Mouse (Mus musculus) stomach, embryonic 15.5 days (tissue): ENCODE data around the gene Icmt. TPM values are rescaled to one million over a fixed set of nuclear protein-coding genes. Genes with fewer than 3 reads are reported as not detected.
A peak's percentile ranks its signal among the peaks of the same experiment; 100 is the strongest.

ENCODE experiments used
- ATAC-seq: fragments of 200-750 bp; cut with Nextera tagmentation; 2 replicates; pipeline ENCODE4 v1.8.0; 2017; ENCODE audit warnings: low read depth, moderate number of reproducible peaks, moderate TSS enrichment; ENCODE audit not compliant: insufficient read depth, low FRiP score
- H3K27ac ChIP-seq: fragments of 300-500 bp; sonication (generic); 2 replicates; pipeline ENCODE4 v1.5.1; 2015; ENCODE audit warnings: mild to moderate bottlenecking, inconsistent platforms
- H3K27me3 ChIP-seq: fragments of 300-500 bp; sonication (generic); replicated peaks from 2 replicates; pipeline ENCODE4 v1.6.1; 2015; ENCODE audit warnings: inconsistent platforms
- H3K36me3 ChIP-seq: fragments of 300-500 bp; sonication (generic); 2 replicates; pipeline ENCODE4 v1.6.1; 2015; ENCODE audit warnings: inconsistent platforms
- H3K4me1 ChIP-seq: fragments of 300-500 bp; sonication (generic); 2 replicates; pipeline ENCODE4 v1.6.1; 2015; ENCODE audit warnings: inconsistent platforms
- H3K4me2 ChIP-seq: fragments of 300-500 bp; sonication (generic); 2 replicates; pipeline ENCODE4 v1.6.1; 2015; ENCODE audit warnings: mild to moderate bottlenecking, inconsistent platforms
- H3K4me3 ChIP-seq: fragments of 300-500 bp; sonication (generic); replicated peaks from 2 replicates; pipeline ENCODE4 v1.5.1; 2015; ENCODE audit warnings: inconsistent platforms
- H3K9ac ChIP-seq: fragments of 300-500 bp; sonication (generic); 2 replicates; pipeline ENCODE4 v1.6.1; 2015; ENCODE audit warnings: inconsistent platforms
- H3K9me3 ChIP-seq: fragments of 300-500 bp; sonication (generic); 2 replicates; pipeline ENCODE4 v1.6.1; 2016; ENCODE audit warnings: inconsistent platforms
- WGBS: fragments of 180-500 bp; shearing (Covaris S2); methylation state at CpG from one replicate; pipeline ENCODE4 v1.1.7; 2015; 5-methylcytosine and 5-hydroxymethylcytosine counted together
- polyA plus RNA-seq: library from polyadenylated mRNA; unstranded; fragments of >200 nt; fragmentation: Nextera tagmentation; extraction: Ambion mirVana; gene quantifications from 2 replicates; pipeline ENCODE4 v1.2.1, GENCODE M21; 2015

Icmt gene
- polyA plus RNA-seq, 1 experiment from 2014 or later: 19.1 TPM

- Histone ChIP-seq H3K4me2 (peak overlapping the region; percentile 74), H3K4me1 (peaks cover 25% of the 10 kb centered on the region), H3K9me3 (no peaks in the 10 kb centered on the region), H3K4me3 (peak overlapping the region; percentile 32), H3K9ac (no peak overlapping the region; the same call in 1 of the 2 replicates), H3K27me3 (peaks cover 60% of the 10 kb centered on the region), H3K36me3 (no peaks in the 10 kb centered on the region; the same call in 1 of the 2 replicates), H3K27ac (no peak overlapping the region)
- 4% methylated on average over 14 of the region's 14 CpGs for WGBS
- ATAC-seq: no peak
Measured at GRCm38 (mm10) chr4:152312186-152312585, 15.2 kb downstream of the Icmt start.

- Histone ChIP-seq H3K9ac (no peak overlapping the region), H3K4me3 (peak overlapping the region; percentile 32), H3K27ac (no peak overlapping the region), H3K36me3 (no peaks in the 10 kb centered on the region; the same call in 1 of the 2 replicates), H3K4me1 (peaks cover 26% of the 10 kb centered on the region), H3K9me3 (no peaks in the 10 kb centered on the region), H3K27me3 (peaks cover 64% of the 10 kb centered on the region), H3K4me2 (peak overlapping the region; percentile 74)
- no peak for ATAC-seq
- under 1% methylated on average over 29 of the region's 29 CpGs for WGBS
Measured at GRCm38 (mm10) chr4:152313211-152313632, 16.2 kb downstream of the Icmt start.

GRCm38 (mm10) chr4:152313934-152314333 is 16.9 kb downstream of the Icmt start:
- peaks cover 67% of the 10 kb centered on the region for H3K27me3 ChIP-seq
- H3K4me2 ChIP-seq: peak overlapping the region; percentile 74; the same call in 1 of the 2 replicates
- no peaks in the 10 kb centered on the region for H3K9me3 ChIP-seq
- peaks cover 33% of the 10 kb centered on the region for H3K4me1 ChIP-seq
- no peaks in the 10 kb centered on the region for H3K36me3 ChIP-seq
- ATAC-seq: no peak
- H3K27ac ChIP-seq: no peak overlapping the region
- H3K9ac ChIP-seq: no peak overlapping the region
- no peak overlapping the region for H3K4me3 ChIP-seq

- peaks cover 67% of the 10 kb centered on the region for H3K27me3 ChIP-seq
- H3K9ac ChIP-seq: no peak overlapping the region
- H3K27ac ChIP-seq: no peak overlapping the region
- H3K4me1 ChIP-seq: peaks cover 35% of the 10 kb centered on the region
- WGBS: 2% methylated on average over 43 of the region's 43 CpGs
- H3K4me2 ChIP-seq: peak overlapping the region; percentile 48
- no peaks in the 10 kb centered on the region for H3K9me3 ChIP-seq
- no peaks in the 10 kb centered on the region for H3K36me3 ChIP-seq
- no peak for ATAC-seq
- H3K4me3 ChIP-seq: peak overlapping the region; percentile 21
Measured at GRCm38 (mm10) chr4:152315498-152316213, 18.6 kb downstream of the Icmt start.

GRCm38 (mm10) chr4:152317631-152318033 is 20.6 kb downstream of the Icmt start:
- no peak for ATAC-seq
- Histone ChIP-seq H3K9ac (no peak overlapping the region), H3K27ac (no peak overlapping the region), H3K27me3 (peaks cover 52% of the 10 kb centered on the region), H3K4me2 (no peak overlapping the region), H3K36me3 (no peaks in the 10 kb centered on the region), H3K4me1 (peaks cover 27% of the 10 kb centered on the region), H3K4me3 (no peak overlapping the region), H3K9me3 (no peaks in the 10 kb centered on the region)
- WGBS: 82% methylated on average over 6 of the region's 6 CpGs

- Histone ChIP-seq H3K27me3 (peaks cover 41% of the 10 kb centered on the region), H3K4me3 (peak within 1 kb of the TSS; percentile 9; the same call in 1 of the 2 replicates), H3K4me2 (peak within 1 kb of the TSS; percentile 45), H3K27ac (no peak within 1 kb of the TSS), H3K9ac (no peak within 1 kb of the TSS), H3K9me3 (no peaks in the 10 kb centered on the region), H3K36me3 (no peaks in the 10 kb centered on the region), H3K4me1 (peaks cover 17% of the 10 kb centered on the region)
- 6% methylated on average over 26 of the region's 26 CpGs for WGBS
- ATAC-seq: no peak
Measured at GRCm38 (mm10) chr4:152318517-152319234, 21.6 kb downstream of the Icmt start, which contains the start of gene Rnf207. Gene Rnf207, minus strand, starts transcription at chr4:152318993.

- no peak overlapping the region for H3K4me2 ChIP-seq
- no peak for ATAC-seq
- no peaks in the 10 kb centered on the region for H3K9me3 ChIP-seq
- no peak overlapping the region for H3K9ac ChIP-seq
- H3K27me3 ChIP-seq: peaks cover 14% of the 10 kb centered on the region
- H3K4me1 ChIP-seq: peaks cover 13% of the 10 kb centered on the region
- H3K27ac ChIP-seq: no peak overlapping the region
- 42% methylated on average over 5 of the region's 5 CpGs for WGBS
- no peak overlapping the region for H3K4me3 ChIP-seq
- H3K36me3 ChIP-seq: no peaks in the 10 kb centered on the region
Measured at GRCm38 (mm10) chr4:152321464-152321863, 24.4 kb downstream of the Icmt start.

- H3K27ac ChIP-seq: no peak overlapping the region
- no peaks in the 10 kb centered on the region for H3K27me3 ChIP-seq
- peak; percentile 6; the same call in 1 of the 2 replicates for ATAC-seq
- peak overlapping the region; percentile 72 for H3K4me2 ChIP-seq
- H3K4me3 ChIP-seq: peak overlapping the region; percentile 100
- no peak overlapping the region for H3K9ac ChIP-seq
- H3K36me3 ChIP-seq: peaks cover 17% of the 10 kb centered on the region
- H3K4me1 ChIP-seq: peaks cover 12% of the 10 kb centered on the region
- 48% methylated on average over 16 of the region's 16 CpGs for WGBS
- no peaks in the 10 kb centered on the region for H3K9me3 ChIP-seq
Measured at GRCm38 (mm10) chr4:152324641-152325562, 27.9 kb downstream of the Icmt start.

GRCm38 (mm10) chr4:152325574-152326411 is 28.8 kb downstream of the Icmt start, which contains the start of gene Rpl22:
Gene Rpl22, plus strand, starts transcription at chr4:152325742.
- Histone ChIP-seq H3K9ac (peak within 1 kb of the TSS; percentile 98), H3K36me3 (peaks cover 25% of the 10 kb centered on the region), H3K27me3 (no peaks in the 10 kb centered on the region), H3K27ac (peak within 1 kb of the TSS; percentile 69), H3K9me3 (no peaks in the 10 kb centered on the region), H3K4me1 (peaks cover 12% of the 10 kb centered on the region), H3K4me2 (peak within 1 kb of the TSS; percentile 72), H3K4me3 (peak within 1 kb of the TSS; percentile 100)
- ATAC-seq: peak; percentile 98
- WGBS: under 1% methylated on average over 70 of the region's 70 CpGs

GRCm38 (mm10) chr4:152326543-152326942 is 29.5 kb downstream of the Icmt start:
- under 1% methylated on average over 11 of the region's 11 CpGs for WGBS
- Histone ChIP-seq H3K36me3 (peaks cover 33% of the 10 kb centered on the region), H3K27me3 (no peaks in the 10 kb centered on the region), H3K4me1 (peaks cover 12% of the 10 kb centered on the region), H3K4me2 (peak overlapping the region; percentile 72), H3K9me3 (no peaks in the 10 kb centered on the region), H3K9ac (peak overlapping the region; percentile 98), H3K4me3 (peak overlapping the region; percentile 100), H3K27ac (no peak overlapping the region; the same call in 1 of the 2 replicates)
- ATAC-seq: no peak

GRCm38 (mm10) chr4:152328691-152329090 is 31.7 kb downstream of the Icmt start:
- Histone ChIP-seq H3K27me3 (no peaks in the 10 kb centered on the region), H3K9ac (no peak overlapping the region), H3K9me3 (no peaks in the 10 kb centered on the region), H3K36me3 (peaks cover 51% of the 10 kb centered on the region), H3K4me3 (no peak overlapping the region), H3K4me1 (peaks cover 12% of the 10 kb centered on the region), H3K27ac (no peak overlapping the region), H3K4me2 (no peak overlapping the region)
- 76% methylated on average over 6 of the region's 6 CpGs for WGBS
- ATAC-seq: no peak
